Comparison of ENCODE assay signal across 13 mouse cellular contexts in the genomic region with DNA sequence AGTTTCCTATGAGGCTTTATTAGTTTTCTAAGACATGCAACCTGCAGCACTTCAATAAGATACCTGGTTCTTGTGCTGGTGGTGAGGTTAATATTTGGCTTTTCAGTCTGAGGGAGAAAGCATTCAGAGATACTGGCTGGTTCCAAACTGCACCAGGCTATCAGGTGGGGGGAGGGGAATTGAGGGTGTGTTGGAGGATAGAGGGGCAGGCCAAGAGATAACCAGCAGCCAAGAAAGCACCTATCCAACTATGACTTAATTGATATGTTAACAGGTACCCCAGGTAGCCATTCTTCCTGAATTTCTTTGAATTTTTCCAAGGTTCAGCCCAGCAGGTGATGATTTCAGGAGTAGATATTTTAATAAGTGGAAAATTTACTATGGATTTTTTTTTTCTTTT. TPM values are rescaled to one million over a fixed set of nuclear protein-coding genes. Genes with fewer than 3 reads are reported as not detected.
"Had no signal": no experiment of that assay in that cellular context is flagged by ENCODE, and none has a peak within 500 bp of the region (broad histone marks: within the 10 kb centered on the region; RNA-seq: fewer than 3 reads in every experiment).

No protein-coding gene starts in this region.

RNA-seq across cellular contexts. Expression of gene Zfp981, which starts 10.0 kb away (rescaled TPM):
- total RNA-seq: liver, adult 2 months; megakaryocyte, adult 5-6 weeks; megakaryocyte-erythroid progenitor cell, adult 5-6 weeks; monocyte, adult 5-6 weeks had no signal
- polyA plus RNA-seq: liver, adult 2 months; liver, postnatal 0 days; lung, adult 2 months; lung, embryonic 14.5 days; lung, embryonic 15.5 days; lung, embryonic 16.5 days; lung, postnatal 0 days; midbrain, embryonic 12.5 days; midbrain, embryonic 13.5 days; neural tube, embryonic 11.5 days had no signal
